Mouse (Mus musculus) forelimb bud, embryonic 11.5 days (tissue): ENCODE results near the gene Vmn1r176.
"Not testable (repeated sequence)": the region's sequence is repeated elsewhere in the genome, so short reads cannot be mapped to it uniquely, and the experiment has no call there.

Experiments used
- DNase-seq: peaks from one replicate; pipeline ENCODE4 v3.0.0-alpha.2; 2012; ENCODE audit warnings: low read depth, low spot score

Gene Vmn1r176

GRCm38 (mm10) chr7:23837272-23837671 lies at the start of gene Vmn1r176:
Vmn1r176 (minus strand) TSS chr7:23837372.
- not testable (repeated sequence) for DNase-seq

DNA sequence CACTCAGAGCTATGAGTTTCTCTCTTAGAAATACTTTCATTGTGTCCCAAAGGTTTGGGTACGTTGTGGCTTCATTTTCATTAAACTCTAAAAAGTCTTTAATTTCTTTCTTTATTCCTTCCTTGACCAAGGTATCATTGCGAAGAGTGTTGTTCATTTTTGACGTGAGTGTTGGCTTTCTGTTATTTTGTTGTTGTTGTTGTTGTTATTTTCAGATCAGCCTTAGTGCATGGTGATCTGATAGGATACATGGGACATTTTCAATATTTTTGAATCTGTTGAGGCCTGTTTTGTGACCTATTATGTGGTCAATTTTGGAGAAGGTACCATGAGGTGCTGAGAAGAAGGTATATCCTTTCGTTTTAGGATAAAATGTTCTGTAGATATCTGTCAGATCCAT lies 39.7 kb upstream of the Vmn1r176 start:
- not testable (repeated sequence) for DNase-seq

- not testable (repeated sequence) for DNase-seq
Measured at GRCm38 (mm10) chr7:23866349-23866748, 29.2 kb upstream of the Vmn1r176 start, which contains the start of gene Vmn1r177. Vmn1r177 (minus strand) TSS chr7:23866449.

DNA sequence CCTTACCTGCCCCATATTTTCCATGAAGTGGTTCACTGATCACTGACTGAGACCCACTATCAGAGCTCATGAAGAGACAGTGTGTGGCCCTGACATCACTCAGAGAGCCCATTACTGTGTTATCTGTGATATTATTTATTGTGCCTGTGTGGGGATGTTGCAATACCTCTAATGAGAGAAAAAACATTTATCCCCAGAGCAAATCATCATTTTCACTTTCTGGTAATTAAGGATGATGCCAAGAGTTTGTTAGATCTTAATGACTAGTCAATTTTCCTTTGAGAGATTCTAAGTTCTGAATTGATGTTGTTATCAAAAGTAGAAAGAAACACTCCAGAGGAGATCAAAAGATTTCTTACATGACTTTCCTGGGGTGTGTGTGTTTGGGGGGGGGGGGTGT lies 26.6 kb downstream of the Vmn1r176 start, which contains the start of gene Vmn1r175:
Vmn1r175 (minus strand) TSS at position 101 of the 400 bp plus-strand sequence.
- DNase-seq = not testable (repeated sequence)

DNA sequence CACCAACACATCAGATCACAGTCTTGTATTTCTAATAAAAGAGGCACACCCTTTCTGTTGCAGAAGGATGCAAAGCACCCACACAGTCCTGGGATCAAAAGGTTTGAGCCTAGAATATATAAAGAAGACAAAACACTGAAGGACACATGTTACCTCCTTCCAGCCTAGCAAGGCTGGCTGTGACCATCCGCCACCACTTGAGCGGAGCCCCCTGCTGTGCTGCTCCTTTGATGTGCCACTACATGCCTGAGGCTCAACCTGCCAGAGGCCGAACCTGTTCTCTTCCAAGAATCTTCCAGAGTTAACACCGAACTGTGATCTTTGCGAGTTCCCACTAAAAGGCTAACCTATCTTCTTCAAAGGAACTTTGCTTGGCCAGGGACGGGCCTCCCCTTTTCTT lies 52.6 kb downstream of the Vmn1r176 start:
- DNase-seq = no peak
